Mouse (Mus musculus): Measurements from ENCODE around the gene Leo1.

Gene Leo1

GRCm38 (mm10) chr9:75440796-75441666, at the start of gene Leo1:
Gene Leo1 (plus strand): TSS chr9:75441524.
- peak; percentile 86 to 87 for DNase-seq (ENCODE audit: low spot score in 2 of 2)

DNA sequence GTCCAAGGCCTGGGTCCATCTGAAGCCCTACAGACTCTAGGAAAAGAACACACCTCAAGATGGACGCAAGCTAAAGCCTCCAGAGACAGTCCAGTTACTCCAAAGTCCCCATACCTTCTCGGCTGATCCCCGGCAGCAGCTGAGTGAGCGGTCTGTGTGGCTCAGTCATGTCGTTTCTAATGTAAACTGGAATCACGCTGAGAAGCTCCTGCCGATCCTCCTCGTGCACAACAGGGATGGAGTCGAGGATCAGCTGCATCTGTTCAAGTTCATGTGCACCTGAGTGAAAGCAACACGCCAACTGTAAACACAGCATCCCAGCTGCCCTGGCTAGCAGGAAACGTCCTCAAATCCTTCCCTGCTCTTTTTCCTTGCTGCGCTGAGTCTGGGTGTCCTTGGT, 48.1 kb upstream of the Leo1 start:
- DNase-seq (ENCODE audit: low spot score in 2 of 2), result no peak

- no peak for DNase-seq (ENCODE audit: low spot score in 2 of 2)
These were observed 45.4 kb upstream of the Leo1 start for GRCm38 (mm10) chr9:75395971-75396370.

- no peak for DNase-seq (ENCODE audit: low spot score in 2 of 2)
These were observed 42.3 kb upstream of the Leo1 start for GRCm38 (mm10) chr9:75399069-75399468.

GRCm38 (mm10) chr9:75400639-75401038, 40.7 kb upstream of the Leo1 start:
- no peak for DNase-seq (ENCODE audit: low spot score in 2 of 2)

- peak; percentile 50 to 57 for DNase-seq (ENCODE audit: low spot score in 2 of 2)
These were observed 39.5 kb upstream of the Leo1 start for GRCm38 (mm10) chr9:75401593-75402504.

DNA sequence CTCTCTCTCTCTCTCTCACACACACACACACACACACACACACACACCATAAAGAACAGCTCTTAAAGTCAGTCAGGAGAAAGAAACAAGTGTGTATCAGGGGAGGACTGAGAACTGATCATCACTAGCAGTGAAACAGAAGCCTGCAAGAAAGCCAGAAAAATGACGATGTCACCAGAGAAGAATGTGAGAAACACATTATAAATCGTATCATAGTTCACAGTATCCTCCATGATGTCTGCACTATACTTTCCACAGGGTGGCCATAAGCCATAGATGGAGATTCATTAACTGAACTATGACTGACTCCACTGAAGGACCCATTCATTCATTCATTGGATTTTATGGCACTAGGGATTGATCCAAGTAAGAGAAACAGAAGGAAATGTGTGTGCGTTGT, 37.8 kb upstream of the Leo1 start:
- DNase-seq (ENCODE audit: low spot score in 2 of 2), result no peak

DNA sequence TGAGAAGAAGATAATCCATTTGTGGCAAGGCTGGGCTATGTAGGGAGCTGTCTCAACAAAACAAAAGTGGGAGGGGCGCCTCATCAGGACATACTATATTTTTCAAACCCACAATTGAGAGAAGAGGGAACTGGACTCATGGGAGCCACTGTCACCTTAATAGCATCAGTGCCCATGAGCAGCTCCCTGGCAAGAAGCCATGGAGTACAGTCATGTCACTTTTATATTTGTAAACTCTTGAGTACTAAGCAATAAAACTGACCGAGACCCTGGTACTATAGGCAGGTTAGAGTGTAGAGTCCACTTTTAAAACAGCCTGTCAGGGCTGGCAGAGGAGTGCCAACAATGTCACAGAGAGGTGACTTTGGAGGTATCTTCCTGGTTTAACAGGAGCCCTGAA, 35.2 kb upstream of the Leo1 start:
- DNase-seq (ENCODE audit: low spot score in 2 of 2), result no peak

DNA sequence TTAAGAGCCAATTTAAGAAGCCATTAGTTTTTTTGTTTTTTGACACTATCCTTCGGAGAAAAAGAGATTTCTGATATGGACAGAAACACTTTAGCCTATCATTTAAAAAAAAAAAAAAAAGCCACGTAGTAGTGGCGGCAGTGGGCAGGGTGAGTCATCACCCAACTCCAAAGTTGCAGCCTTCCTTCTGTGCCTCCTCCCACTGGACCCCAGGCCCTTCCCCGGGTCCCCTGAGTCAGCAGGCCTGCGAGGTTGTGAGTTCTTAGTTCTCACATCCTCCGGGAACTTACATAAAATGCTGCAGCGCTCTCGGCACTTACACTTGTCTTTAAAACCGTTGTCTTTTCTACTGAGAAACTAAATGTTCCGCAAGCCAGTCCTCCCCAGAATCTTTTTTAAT, 33.5 kb upstream of the Leo1 start:
- peak; percentile 8 to 37 for DNase-seq (ENCODE audit: low spot score in 2 of 2)

- DNase-seq (ENCODE audit: low spot score in 2 of 2), result no peak
These were observed 33.0 kb upstream of the Leo1 start for GRCm38 (mm10) chr9:75408204-75408826.

DNA sequence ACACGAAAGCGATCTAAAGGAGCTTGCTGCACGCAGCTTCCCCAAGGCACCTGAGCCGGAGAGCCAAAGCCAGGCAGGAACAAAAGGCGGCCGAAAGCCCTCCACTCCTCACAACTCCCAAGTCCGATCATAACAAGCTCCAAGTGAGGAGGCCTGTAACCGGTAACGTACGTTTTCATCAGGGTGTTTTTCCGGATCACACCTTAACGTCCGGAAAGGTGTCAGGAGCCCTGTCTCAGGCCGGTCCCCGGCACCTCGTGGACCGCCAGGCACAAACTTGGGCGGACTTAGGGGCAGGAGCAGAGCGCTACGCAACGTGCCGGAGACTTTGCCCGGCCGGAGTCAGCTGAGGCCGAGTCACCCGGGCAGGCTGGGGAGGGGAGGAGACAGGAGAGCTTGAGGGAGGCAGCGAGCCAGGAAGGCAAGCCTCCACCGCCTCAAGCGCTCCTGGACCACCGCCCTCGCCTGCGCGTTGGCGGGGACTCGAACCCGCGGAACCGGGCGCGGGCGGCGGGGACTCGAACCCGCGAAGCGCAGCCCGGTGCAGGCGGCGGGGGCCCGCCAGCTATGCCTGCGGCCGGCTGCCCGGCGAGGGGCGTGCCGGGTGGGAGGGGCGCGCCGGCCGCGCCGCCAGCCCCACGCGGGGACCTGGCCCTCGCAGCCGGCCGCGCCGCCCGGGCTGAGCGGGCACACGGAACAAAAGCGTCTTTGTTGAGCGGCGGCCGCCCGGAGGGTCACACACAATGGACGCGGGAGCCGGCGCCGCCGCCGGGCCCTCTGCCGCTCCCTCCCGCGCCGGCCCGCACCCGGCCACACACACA, 32.1 kb upstream of the Leo1 start:
- peak; percentile 55 for DNase-seq (ENCODE audit: low spot score in 2 of 2)

DNA sequence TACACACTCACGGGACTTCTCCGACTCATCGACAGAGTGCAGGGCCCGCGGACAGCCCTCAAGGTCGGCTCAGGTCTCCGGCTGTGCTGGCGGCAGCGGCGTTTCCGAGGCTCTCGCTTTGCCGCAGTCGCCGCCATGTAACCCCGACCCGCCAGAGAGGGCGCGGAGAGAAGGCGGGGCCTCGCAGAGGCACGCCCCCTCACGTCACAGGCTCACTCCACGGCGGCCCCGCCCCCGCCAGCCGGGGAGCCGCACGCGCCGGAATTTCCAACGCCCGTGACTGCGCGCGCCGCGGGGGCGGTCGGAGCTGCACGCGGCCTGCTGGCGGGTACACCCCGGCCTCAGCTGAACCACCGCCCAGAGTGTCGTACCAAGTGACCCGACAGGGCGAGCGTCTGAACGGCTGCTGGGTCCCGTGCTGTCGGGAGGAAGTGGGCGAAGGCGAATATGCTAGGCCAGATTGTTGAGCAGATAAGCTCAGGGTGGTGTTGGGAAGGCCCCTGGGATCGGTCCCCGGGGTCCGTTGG, 31.4 kb upstream of the Leo1 start, which contains the start of gene Mapk6:
TSS of gene Mapk6 (minus strand) at position 154 of the 527 bp plus-strand sequence.
- DNase-seq (ENCODE audit: low spot score in 2 of 2), result peak; percentile 96

DNA sequence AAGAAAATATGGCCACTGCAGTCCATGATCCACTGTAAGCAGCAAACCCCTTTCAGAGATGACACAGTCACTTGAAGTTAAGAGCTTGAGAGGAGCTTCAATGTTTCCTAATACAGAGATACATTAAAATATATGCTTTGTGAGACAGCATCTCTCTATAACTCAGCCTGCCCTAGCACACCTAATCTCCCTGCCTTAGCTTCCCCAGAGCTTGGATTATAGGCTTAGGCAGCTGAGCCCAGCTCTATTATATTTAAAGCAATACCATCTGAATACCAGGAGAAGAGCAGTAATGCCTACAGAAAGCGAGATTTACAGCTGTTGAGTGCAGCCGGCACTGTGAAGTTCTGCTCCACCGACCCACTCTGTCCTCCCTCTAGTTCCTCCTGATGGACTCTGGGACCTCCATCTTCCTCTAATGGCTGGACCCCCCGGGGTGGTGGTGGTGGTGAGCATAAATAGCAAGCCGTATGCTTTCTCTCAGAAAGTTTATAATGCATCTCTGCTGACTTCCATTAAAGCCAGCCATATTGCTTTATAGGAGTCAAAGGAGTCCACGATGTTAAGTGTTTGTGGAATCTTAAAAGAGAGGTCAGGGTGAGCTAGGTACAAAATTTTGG, 30.3 kb upstream of the Leo1 start:
- DNase-seq (ENCODE audit: low spot score in 2 of 2), result no peak

DNA sequence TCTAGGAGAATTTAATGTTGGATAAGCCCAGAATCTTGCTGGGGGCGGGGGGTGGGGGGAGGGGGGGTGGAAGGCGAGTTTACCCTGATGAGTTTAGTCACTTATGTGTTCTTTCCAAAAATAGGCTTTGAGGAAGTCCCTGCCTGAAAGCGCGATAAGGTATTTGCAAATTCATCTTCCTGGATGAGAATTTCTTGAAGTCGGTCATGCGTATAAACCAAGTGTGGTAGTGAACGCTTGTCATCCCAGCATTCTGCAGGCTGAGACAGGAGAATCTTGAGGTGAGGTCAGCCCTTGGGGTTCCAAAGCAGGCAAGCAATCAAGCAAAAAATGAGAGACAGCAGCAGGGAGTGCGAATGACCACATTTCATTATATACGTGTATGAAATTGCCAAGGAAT, 29.7 kb upstream of the Leo1 start:
- DNase-seq (ENCODE audit: low spot score in 2 of 2), result peak; percentile 39 to 60

- no peak for DNase-seq (ENCODE audit: low spot score in 2 of 2)
These were observed 28.1 kb upstream of the Leo1 start for GRCm38 (mm10) chr9:75413206-75413605.

DNA sequence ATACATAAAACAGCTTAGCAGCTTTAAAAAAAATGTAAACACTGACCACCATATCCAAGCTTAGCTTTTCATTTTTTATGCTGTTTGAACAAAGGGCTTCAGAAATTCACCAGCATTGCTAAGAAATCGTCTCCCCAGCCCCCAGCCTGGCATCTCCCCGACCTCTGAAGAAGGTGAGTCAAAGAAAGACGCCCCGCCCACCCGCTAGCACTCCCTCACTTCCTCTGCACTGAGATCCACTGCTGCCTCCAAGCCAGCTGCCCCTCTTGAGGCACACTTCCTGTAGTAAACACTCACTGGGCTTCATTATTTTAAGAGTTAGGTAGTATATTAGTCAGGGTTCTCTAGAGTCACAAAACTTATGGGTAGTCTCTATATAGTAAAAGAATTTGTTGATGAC, 27.1 kb upstream of the Leo1 start:
- peak; percentile 61 for DNase-seq (ENCODE audit: low spot score in 2 of 2)

DNA sequence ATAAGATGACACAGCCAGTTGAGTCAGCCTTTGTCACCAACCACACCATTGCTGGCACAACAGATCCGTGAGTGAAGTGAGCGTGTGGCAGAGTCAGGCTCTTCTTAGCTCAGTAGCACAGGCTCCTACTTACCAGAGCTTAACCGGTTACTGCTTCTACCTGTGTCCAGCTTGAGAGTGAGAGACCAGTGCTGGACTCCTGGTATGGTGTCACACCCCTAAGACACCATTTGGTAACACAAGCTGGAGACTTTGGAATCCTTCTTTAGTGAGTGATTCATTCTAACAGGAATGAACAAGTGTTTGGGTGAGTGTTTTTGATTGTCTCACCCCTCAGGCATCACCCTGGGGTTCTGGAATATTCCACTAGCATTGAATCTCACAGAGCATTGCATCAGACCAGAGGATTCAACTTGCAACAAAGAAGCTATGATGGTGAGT, 19.1 kb upstream of the Leo1 start:
- DNase-seq (ENCODE audit: low spot score in 2 of 2), result no peak

DNA sequence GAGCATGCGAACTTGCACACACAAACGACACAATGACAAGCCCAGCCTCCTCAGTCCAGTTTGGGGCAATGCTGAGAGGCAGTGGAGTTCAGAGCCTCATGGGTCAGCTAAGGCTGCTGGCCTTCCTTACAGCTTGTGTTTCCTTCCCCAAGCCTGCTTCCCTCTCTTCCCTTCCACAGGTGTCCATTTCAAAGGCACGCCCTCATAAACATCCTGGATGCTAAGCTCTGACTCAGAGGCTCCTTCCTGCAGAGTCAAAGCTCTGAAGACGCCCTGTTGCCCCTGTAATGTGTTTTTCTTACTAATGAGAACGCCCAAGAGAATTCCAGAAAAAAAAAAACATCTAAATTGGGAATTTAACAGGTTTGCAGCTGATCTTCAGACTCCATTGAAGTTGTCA, 17.6 kb upstream of the Leo1 start:
- DNase-seq (ENCODE audit: low spot score in 2 of 2), result no peak

DNA sequence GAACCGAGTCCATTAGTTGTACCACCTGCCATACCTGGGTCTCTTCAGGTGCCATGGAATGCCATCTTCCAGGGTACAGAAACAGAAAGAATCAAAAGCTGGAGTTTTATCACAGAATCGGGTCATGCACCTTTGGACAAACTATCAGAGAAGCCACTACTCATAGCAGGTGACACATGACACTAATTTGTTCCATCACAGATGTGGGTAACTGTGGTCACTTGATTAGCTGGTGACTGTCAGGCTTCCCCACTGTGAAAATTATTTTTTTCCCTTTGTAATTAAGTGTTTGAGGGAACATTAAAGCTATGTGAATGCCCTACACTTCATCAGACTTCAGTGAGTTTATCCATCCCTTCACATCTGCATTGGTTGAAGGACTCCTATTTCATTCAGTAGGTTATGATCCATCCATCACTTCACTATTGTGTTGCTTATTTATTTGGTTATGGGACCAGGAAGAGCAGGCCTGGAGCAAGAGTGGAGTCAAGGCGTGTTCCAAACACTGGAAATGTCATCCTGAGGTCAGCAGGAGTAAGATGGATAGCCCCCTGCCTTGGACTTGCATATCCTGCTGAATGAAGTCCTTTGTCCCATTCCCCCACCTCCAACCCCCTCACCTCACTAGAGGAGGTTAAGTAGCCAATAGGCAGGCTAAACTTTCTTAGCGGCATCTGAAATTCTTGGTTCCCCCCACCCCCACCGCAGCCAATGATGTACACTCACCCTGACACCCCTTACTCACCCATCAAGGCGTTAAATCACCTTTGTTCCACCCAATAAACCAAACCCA, 16.8 kb upstream of the Leo1 start:
- DNase-seq (ENCODE audit: low spot score in 2 of 2), result no peak
